Mouse (Mus musculus) kidney, embryonic 15.5 days (tissue): ENCODE measurements around the gene Nhlh2. TPM values are rescaled to one million over a fixed set of nuclear protein-coding genes. Genes with fewer than 3 reads are reported as not detected.

ENCODE experiments used
- ATAC-seq: fragments of 200-750 bp; cut with Nextera tagmentation; replicated peaks from 2 replicates; pipeline ENCODE4 v1.8.0; 2017; ENCODE audit warnings: moderate TSS enrichment; ENCODE audit not compliant: low FRiP score
- H3K27ac ChIP-seq: fragments of 300-500 bp; sonication (generic); 2 replicates; pipeline ENCODE4 v1.5.1; 2015; ENCODE audit warnings: mild to moderate bottlenecking, inconsistent platforms
- H3K27me3 ChIP-seq: fragments of 300-500 bp; sonication (generic); 2 replicates; pipeline ENCODE4 v1.6.1; 2015; ENCODE audit warnings: inconsistent platforms
- H3K36me3 ChIP-seq: fragments of 300-500 bp; sonication (generic); 2 replicates; pipeline ENCODE4 v1.6.1; 2015; ENCODE audit warnings: inconsistent platforms
- H3K4me1 ChIP-seq: fragments of 300-500 bp; sonication (generic); 2 replicates; pipeline ENCODE4 v1.6.1; 2015; ENCODE audit warnings: inconsistent platforms
- H3K4me2 ChIP-seq: fragments of 300-500 bp; sonication (generic); 2 replicates; pipeline ENCODE4 v1.6.1; 2015; ENCODE audit warnings: moderate library complexity, mild to moderate bottlenecking, inconsistent platforms
- H3K4me3 ChIP-seq: fragments of 300-500 bp; sonication (generic); replicated peaks from 2 replicates; pipeline ENCODE4 v1.5.1; 2015; ENCODE audit warnings: mild to moderate bottlenecking, inconsistent platforms
- H3K9ac ChIP-seq: fragments of 300-500 bp; sonication (generic); 2 replicates; pipeline ENCODE4 v1.6.1; 2015; ENCODE audit warnings: mild to moderate bottlenecking, inconsistent platforms
- H3K9me3 ChIP-seq: fragments of 300-500 bp; sonication (generic); replicated peaks from 2 replicates; pipeline ENCODE4 v1.6.1; 2016; ENCODE audit warnings: inconsistent platforms
- WGBS: fragments of 180-500 bp; shearing (Covaris S2); methylation state at CpG from one replicate; pipeline ENCODE4 v1.1.7; 2015; ENCODE audit warnings: mixed read lengths; 5-methylcytosine and 5-hydroxymethylcytosine counted together
- polyA plus RNA-seq: library from polyadenylated mRNA; unstranded; fragments of >200 nt; fragmentation: Nextera tagmentation; extraction: Ambion mirVana; gene quantifications from 2 replicates; pipeline ENCODE4 v1.2.1, GENCODE M21; 2015

The Nhlh2 gene
- not detected in 2 replicates for polyA plus RNA-seq

DNA sequence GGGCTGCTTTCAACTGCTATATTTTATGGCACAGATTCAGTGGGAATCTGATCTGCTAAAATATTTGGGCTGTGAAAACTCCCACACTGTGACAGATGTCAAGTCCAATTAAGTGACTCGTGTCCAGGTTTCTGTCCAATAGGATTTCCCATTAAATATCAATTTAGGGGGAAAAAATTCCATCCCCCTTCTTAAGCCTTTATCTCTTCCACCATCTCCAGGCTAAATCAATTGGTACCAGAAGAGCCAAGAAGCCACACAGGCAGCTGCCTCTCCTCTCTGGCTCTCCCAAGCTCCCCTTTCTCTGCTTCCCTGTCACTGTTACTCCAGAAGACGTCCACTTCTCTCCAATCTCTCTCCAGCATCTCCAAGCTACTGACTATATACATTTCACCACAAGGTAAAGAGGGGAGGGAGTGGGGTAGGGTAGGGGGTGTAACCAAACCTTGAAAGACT lies at the start of gene Nhlh2:
Gene Nhlh2 (plus strand): TSS at position 151 of the 456 bp plus-strand sequence.
- H3K4me2 ChIP-seq = no peak within 1 kb of the TSS
- peaks cover 74% of the 10 kb centered on the region for H3K27me3 ChIP-seq
- H3K4me3 ChIP-seq = no peak within 1 kb of the TSS
- 3% methylated on average over 2 of the region's 2 CpGs for WGBS
- H3K4me1 ChIP-seq = peaks cover 21% of the 10 kb centered on the region
- no peaks in the 10 kb centered on the region for H3K9me3 ChIP-seq
- no peak within 1 kb of the TSS for H3K27ac ChIP-seq
- no peaks in the 10 kb centered on the region for H3K36me3 ChIP-seq
- ATAC-seq = no peak
- H3K9ac ChIP-seq = no peak within 1 kb of the TSS

DNA sequence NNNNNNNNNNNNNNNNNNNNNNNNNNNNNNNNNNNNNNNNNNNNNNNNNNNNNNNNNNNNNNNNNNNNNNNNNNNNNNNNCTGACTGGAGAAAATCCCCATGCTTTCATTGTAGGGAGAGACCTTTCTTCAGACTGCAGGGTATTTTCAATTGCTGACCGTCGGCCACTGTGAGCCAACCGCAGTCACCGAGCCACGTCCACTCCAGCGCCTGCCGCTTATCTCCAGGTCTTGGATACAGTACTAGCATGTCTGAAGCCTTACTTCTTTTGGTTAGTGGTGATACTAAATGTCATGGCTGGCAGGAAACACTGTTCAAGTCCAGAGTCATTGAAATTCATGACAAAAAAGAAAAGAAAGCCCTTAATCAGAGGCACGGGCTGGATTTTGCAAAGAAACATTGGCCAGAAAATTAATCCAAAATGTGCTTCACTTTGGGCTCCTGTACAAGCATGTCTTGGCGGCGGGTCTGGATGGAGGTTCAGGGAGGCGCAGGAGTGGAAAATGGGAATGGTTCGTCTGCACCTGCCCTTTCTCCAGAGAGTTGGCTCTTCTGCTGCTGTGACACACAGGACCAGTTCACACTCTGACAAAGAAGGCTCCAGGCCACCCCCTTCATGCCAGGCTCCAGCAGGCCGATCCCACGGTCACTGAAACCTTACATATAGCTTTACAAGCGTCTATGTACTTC lies 48.6 kb upstream of the Nhlh2 start:
- H3K4me1 ChIP-seq = no peaks in the 10 kb centered on the region
- peaks cover 6% of the 10 kb centered on the region; the same call in 1 of the 2 replicates for H3K27me3 ChIP-seq
- H3K9me3 ChIP-seq = no peaks in the 10 kb centered on the region
- no peaks in the 10 kb centered on the region for H3K36me3 ChIP-seq
- H3K4me3 ChIP-seq = no peak overlapping the region
- WGBS = 91% methylated on average over 15 of the region's 15 CpGs
- H3K4me2 ChIP-seq = no peak overlapping the region
- no peak overlapping the region for H3K9ac ChIP-seq
- no peak overlapping the region for H3K27ac ChIP-seq
- ATAC-seq = no peak

GRCm38 (mm10) chr3:101963501-101963900 lies 46.4 kb upstream of the Nhlh2 start:
- Histone ChIP-seq H3K27ac (no peak overlapping the region), H3K4me2 (no peak overlapping the region), H3K36me3 (no peaks in the 10 kb centered on the region), H3K4me1 (no peaks in the 10 kb centered on the region), H3K9ac (no peak overlapping the region), H3K9me3 (no peaks in the 10 kb centered on the region), H3K27me3 (peaks cover 6% of the 10 kb centered on the region; the same call in 1 of the 2 replicates), H3K4me3 (no peak overlapping the region)
- WGBS = 38% methylated on average over 9 of the region's 9 CpGs
- no peak for ATAC-seq

- 68% methylated on average over 7 of the region's 7 CpGs for WGBS
- Histone ChIP-seq H3K4me2 (no peak overlapping the region), H3K27me3 (peaks cover 6% of the 10 kb centered on the region; the same call in 1 of the 2 replicates), H3K4me3 (no peak overlapping the region), H3K9me3 (no peaks in the 10 kb centered on the region), H3K36me3 (no peaks in the 10 kb centered on the region), H3K27ac (no peak overlapping the region), H3K9ac (no peak overlapping the region), H3K4me1 (no peaks in the 10 kb centered on the region)
- ATAC-seq = no peak
Observed at GRCm38 (mm10) chr3:101964352-101964751, 45.5 kb upstream of the Nhlh2 start.

GRCm38 (mm10) chr3:101966825-101967558 lies 42.9 kb upstream of the Nhlh2 start:
- Histone ChIP-seq H3K36me3 (no peaks in the 10 kb centered on the region), H3K9me3 (no peaks in the 10 kb centered on the region), H3K9ac (no peak overlapping the region), H3K4me2 (no peak overlapping the region), H3K27ac (no peak overlapping the region), H3K4me3 (no peak overlapping the region), H3K4me1 (no peaks in the 10 kb centered on the region), H3K27me3 (peaks cover 6% of the 10 kb centered on the region; the same call in 1 of the 2 replicates)
- WGBS = 9% methylated on average over 3 of the region's 3 CpGs
- no peak for ATAC-seq

GRCm38 (mm10) chr3:101975337-101975736 lies 34.5 kb upstream of the Nhlh2 start:
- H3K4me3 ChIP-seq = no peak overlapping the region
- H3K27me3 ChIP-seq = no peaks in the 10 kb centered on the region
- H3K9me3 ChIP-seq = no peaks in the 10 kb centered on the region
- H3K27ac ChIP-seq = no peak overlapping the region
- H3K36me3 ChIP-seq = no peaks in the 10 kb centered on the region
- ATAC-seq = no peak
- WGBS = 85% methylated on average over 10 of the region's 10 CpGs
- no peak overlapping the region for H3K9ac ChIP-seq
- H3K4me2 ChIP-seq = no peak overlapping the region
- H3K4me1 ChIP-seq = no peaks in the 10 kb centered on the region

DNA sequence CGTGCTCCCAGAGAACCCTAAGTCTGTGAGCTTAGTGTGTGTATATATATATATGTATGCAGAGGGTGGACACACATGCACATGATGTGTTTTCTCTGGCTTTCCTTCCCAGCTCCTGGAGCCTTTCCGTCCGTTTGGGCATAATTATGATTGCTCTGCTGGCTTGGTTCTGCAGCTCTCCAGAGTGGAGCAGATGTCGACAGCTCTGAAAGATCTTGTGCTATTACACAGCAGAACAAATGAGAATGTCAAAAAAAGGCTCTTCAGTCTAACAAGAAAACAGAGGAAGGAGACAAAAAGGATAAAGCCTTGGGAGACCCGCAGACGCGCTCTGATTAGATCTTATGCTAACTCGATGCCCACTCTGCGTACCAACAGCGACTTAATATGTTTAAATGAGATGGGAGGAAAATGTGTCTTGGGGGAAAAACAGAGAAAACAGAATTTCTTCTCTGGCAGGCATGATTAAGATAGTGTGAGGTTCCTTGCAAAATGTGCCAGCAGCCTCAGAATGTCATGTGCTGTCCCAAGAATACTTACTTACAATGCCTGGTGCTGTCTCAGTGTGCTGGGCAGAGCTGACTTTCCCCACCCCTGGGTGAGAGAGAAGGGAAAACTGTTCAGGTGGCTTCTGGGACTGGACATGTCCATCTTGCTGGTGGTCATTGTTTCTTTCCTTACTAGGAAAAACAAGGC lies 31.4 kb upstream of the Nhlh2 start:
- H3K4me1 ChIP-seq = no peaks in the 10 kb centered on the region
- no peaks in the 10 kb centered on the region for H3K27me3 ChIP-seq
- no peak overlapping the region for H3K27ac ChIP-seq
- no peak overlapping the region for H3K4me3 ChIP-seq
- H3K36me3 ChIP-seq = no peaks in the 10 kb centered on the region
- no peak for ATAC-seq
- H3K4me2 ChIP-seq = no peak overlapping the region
- 86% methylated on average over 10 of the region's 10 CpGs for WGBS
- H3K9me3 ChIP-seq = no peaks in the 10 kb centered on the region
- no peak overlapping the region for H3K9ac ChIP-seq

DNA sequence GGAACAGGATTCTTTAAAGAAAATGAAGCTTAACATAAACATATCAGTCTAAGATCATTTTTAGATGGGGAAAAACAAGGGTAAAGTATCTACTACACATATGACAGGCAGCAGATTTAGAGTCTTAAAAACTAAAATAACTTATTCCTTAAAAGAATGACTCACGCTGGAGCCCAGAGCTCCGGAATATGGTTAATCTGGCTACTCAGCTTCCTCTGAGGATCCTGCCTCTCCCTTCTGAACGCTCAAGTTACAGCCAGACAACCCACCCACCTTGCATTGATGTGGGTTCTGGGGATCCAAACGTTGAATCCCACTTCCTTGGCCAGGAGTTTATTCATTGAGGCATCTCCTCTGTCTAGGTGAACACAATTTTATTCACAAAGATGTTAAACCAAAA lies 26.0 kb upstream of the Nhlh2 start:
- H3K4me2 ChIP-seq = no peak overlapping the region
- H3K4me1 ChIP-seq = no peaks in the 10 kb centered on the region
- no peak overlapping the region for H3K9ac ChIP-seq
- H3K27me3 ChIP-seq = no peaks in the 10 kb centered on the region
- H3K27ac ChIP-seq = no peak overlapping the region
- no peaks in the 10 kb centered on the region for H3K36me3 ChIP-seq
- ATAC-seq = no peak
- H3K9me3 ChIP-seq = no peaks in the 10 kb centered on the region
- no peak overlapping the region for H3K4me3 ChIP-seq
- 44% methylated on average over 4 of the region's 4 CpGs for WGBS

GRCm38 (mm10) chr3:101985634-101986033 lies 24.2 kb upstream of the Nhlh2 start:
- no peak overlapping the region for H3K4me3 ChIP-seq
- no peak overlapping the region for H3K9ac ChIP-seq
- H3K36me3 ChIP-seq = no peaks in the 10 kb centered on the region
- no peaks in the 10 kb centered on the region for H3K4me1 ChIP-seq
- H3K4me2 ChIP-seq = no peak overlapping the region
- no peak overlapping the region for H3K27ac ChIP-seq
- H3K27me3 ChIP-seq = peaks cover 3% of the 10 kb centered on the region; the same call in 1 of the 2 replicates
- ATAC-seq = no peak
- WGBS = 45% methylated on average over 8 of the region's 8 CpGs
- H3K9me3 ChIP-seq = no peaks in the 10 kb centered on the region

- Histone ChIP-seq H3K27me3 (peaks cover 3% of the 10 kb centered on the region; the same call in 1 of the 2 replicates), H3K27ac (no peak overlapping the region), H3K36me3 (no peaks in the 10 kb centered on the region), H3K9me3 (no peaks in the 10 kb centered on the region), H3K4me2 (no peak overlapping the region), H3K4me1 (no peaks in the 10 kb centered on the region), H3K4me3 (no peak overlapping the region), H3K9ac (no peak overlapping the region)
- 50% methylated on average over 3 of the region's 3 CpGs for WGBS
- ATAC-seq = no peak
Observed at GRCm38 (mm10) chr3:101990136-101990535, 19.7 kb upstream of the Nhlh2 start.

DNA sequence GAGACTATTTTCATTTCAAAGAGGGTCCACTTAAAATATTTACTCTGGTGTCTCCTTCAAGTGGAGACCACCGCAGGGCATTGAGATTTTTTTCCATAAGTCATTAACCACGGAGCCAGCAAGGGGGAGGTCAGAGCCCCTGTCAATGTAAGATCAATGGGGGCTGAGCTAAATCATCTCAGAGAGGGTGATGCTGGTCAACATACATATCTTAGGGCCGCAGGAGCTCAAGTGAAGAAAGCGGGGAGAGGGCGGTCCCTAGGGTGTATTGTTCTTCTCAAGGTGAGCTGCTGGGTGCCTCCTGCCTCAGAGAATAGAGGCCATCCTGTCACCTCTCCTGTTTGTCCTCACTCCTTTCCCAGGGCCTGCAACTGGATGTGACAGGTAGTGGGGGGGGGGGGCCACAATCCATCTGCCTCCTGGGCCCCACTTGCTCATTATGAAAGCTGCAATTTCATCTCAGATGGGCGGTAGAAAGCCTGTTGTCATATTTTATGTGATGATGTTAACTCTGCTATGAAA lies 18.8 kb upstream of the Nhlh2 start:
- Histone ChIP-seq H3K36me3 (no peaks in the 10 kb centered on the region), H3K27me3 (peaks cover 3% of the 10 kb centered on the region; the same call in 1 of the 2 replicates), H3K4me1 (no peaks in the 10 kb centered on the region), H3K4me2 (no peak overlapping the region), H3K9me3 (no peaks in the 10 kb centered on the region), H3K27ac (no peak overlapping the region), H3K9ac (no peak overlapping the region), H3K4me3 (no peak overlapping the region)
- ATAC-seq = no peak
- WGBS = 45% methylated on average over 6 of the region's 6 CpGs

GRCm38 (mm10) chr3:101997851-101998250 lies 12.0 kb upstream of the Nhlh2 start:
- WGBS = 81% methylated on average over 3 of the region's 3 CpGs
- Histone ChIP-seq H3K27ac (no peak overlapping the region), H3K36me3 (no peaks in the 10 kb centered on the region), H3K9me3 (no peaks in the 10 kb centered on the region), H3K4me2 (no peak overlapping the region), H3K4me3 (no peak overlapping the region), H3K9ac (no peak overlapping the region), H3K4me1 (no peaks in the 10 kb centered on the region), H3K27me3 (no peaks in the 10 kb centered on the region)
- ATAC-seq = no peak
